Mouse (Mus musculus) hematopoietic multipotent progenitor cell, adult 10-12 weeks (in vitro differentiated cells): Measurements from ENCODE around the gene Rtl4. TPM values are rescaled to one million over a fixed set of nuclear protein-coding genes. Genes with fewer than 3 reads are reported as not detected.

Source experiments
- polyA plus RNA-seq: library from polyadenylated mRNA; stranded (reverse); fragments of >175 nt; gene quantifications from 2 replicates; pipeline ENCODE4 v1.2.3, GENCODE M21; 2012; ENCODE audit warnings: low replicate concordance

Rtl4 gene
- not detected in 2 replicates for polyA plus RNA-seq

DNA sequence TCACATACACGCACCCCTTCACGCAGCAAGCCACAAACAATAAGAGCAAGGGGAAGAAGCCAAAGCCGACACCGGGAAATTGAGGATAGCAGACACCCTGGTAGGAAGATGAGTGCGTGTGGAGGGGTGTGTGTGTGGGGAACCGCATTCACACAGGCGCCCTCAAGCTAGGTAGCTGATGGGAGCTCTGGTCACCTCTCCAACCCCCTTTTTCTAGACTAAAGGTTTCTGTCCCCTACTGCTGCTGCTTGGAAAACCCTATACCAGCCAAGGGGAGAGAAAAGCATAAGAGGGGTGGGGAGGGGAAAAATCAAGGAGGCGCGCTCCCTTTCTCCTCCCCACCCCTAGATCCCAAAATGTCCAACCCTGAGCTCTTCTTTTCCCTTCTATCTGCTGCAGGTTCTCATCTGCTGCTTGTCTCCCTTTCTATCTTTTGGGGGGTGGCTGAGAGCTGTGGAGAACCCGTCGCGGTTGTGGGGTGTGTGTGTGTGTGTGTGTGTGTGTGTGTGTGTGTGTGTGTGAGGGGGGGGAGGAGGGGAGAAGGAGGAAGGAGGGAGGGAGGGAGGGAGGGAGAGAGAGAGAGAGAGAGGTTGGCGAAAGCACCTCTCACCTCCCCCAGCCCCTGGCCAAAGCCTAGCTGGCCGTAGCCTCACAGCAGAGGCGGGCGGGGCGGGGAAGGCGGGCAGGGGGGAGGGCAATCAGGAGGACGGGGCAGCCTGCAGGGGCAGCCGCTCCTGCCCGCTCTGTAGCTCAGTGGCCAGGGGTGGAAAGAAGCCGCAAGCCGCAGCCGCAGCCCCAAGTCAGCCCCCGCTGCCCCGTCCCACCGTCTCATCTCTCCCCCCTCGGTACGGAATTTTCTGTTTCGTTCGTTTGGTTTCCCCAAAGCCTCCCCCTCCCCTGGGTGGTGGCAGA, at the start of gene Rtl4:
Rtl4 (plus strand) TSS at position 701 of the 912 bp plus-strand sequence.

DNA sequence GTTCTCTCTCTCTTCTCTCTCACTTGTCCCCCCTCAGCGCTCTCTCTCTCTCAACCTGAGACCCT, 733 bp upstream of the Rtl4 start, which contains the start of gene Trpc5:
Trpc5 (minus strand) TSS at position 39 of the 65 bp plus-strand sequence.

Other genes with a start within 250 kb of the Rtl4 start
- gene Trpc5os, start 232.3 kb upstream of the Rtl4 start, polyA plus RNA-seq: not detected in 2 replicates
- gene Trpc5, start 727 bp upstream of the Rtl4 start, polyA plus RNA-seq: not detected in 2 replicates